Mouse (Mus musculus): ENCODE results near the gene Ephb4.

GRCm38 (mm10) chr5:137375627-137376026 lies 25.7 kb downstream of the Ephb4 start:
- TF ChIP-seq RAD21 (IDR thresholded peaks at IDR 0.05; ENCODE audit: low read depth, low read length) (no peak), MEF2A (IDR thresholded peaks at IDR 0.05; ENCODE audit: extremely low read depth, insufficient replicate concordance, low read depth, low read length, poor library complexity, severe bottlenecking) (no peak), ZMIZ1 (IDR thresholded peaks at IDR 0.05; ENCODE audit: low read depth, low read length) (no peak), POLR2A (IDR thresholded peaks at IDR 0.05; ENCODE audit: control insufficient read depth in 1 of 2, insufficient read depth in 1 of 2, low read depth in 1 of 2, low read length in 2 of 2, poor library complexity in 1 of 2) (no peak), GATA1 (IDR thresholded peaks at IDR 0.05; ENCODE audit: low read depth, low read length) (no peak), ELF1 (IDR thresholded peaks at IDR 0.05; ENCODE audit: low read depth, low read length) (no peak), E2F4 (IDR thresholded peaks at IDR 0.05; ENCODE audit: borderline replicate concordance, low read depth, low read length) (no peak)

All from MEL (cell line).